Mouse (Mus musculus) stomach, embryonic 15.5 days (tissue): ENCODE measurements around the gene Wdr77. TPM values are rescaled to one million over a fixed set of nuclear protein-coding genes. Genes with fewer than 3 reads are reported as not detected.
A peak's percentile ranks its signal among the peaks of the same experiment; 100 is the strongest.
"Not testable (repeated sequence)": the region's sequence is repeated elsewhere in the genome, so short reads cannot be mapped to it uniquely, and the experiment has no call there.

Experiments used
- ATAC-seq: fragments of 200-750 bp; cut with Nextera tagmentation; 2 replicates; pipeline ENCODE4 v1.8.0; 2017; ENCODE audit warnings: low read depth, moderate number of reproducible peaks, moderate TSS enrichment; ENCODE audit not compliant: insufficient read depth, low FRiP score
- H3K27ac ChIP-seq: fragments of 300-500 bp; sonication (generic); 2 replicates; pipeline ENCODE4 v1.5.1; 2015; ENCODE audit warnings: mild to moderate bottlenecking, inconsistent platforms
- H3K27me3 ChIP-seq: fragments of 300-500 bp; sonication (generic); replicated peaks from 2 replicates; pipeline ENCODE4 v1.6.1; 2015; ENCODE audit warnings: inconsistent platforms
- H3K36me3 ChIP-seq: fragments of 300-500 bp; sonication (generic); 2 replicates; pipeline ENCODE4 v1.6.1; 2015; ENCODE audit warnings: inconsistent platforms
- H3K4me1 ChIP-seq: fragments of 300-500 bp; sonication (generic); 2 replicates; pipeline ENCODE4 v1.6.1; 2015; ENCODE audit warnings: inconsistent platforms
- H3K4me2 ChIP-seq: fragments of 300-500 bp; sonication (generic); 2 replicates; pipeline ENCODE4 v1.6.1; 2015; ENCODE audit warnings: mild to moderate bottlenecking, inconsistent platforms
- H3K4me3 ChIP-seq: fragments of 300-500 bp; sonication (generic); replicated peaks from 2 replicates; pipeline ENCODE4 v1.5.1; 2015; ENCODE audit warnings: inconsistent platforms
- H3K9ac ChIP-seq: fragments of 300-500 bp; sonication (generic); 2 replicates; pipeline ENCODE4 v1.6.1; 2015; ENCODE audit warnings: inconsistent platforms
- H3K9me3 ChIP-seq: fragments of 300-500 bp; sonication (generic); 2 replicates; pipeline ENCODE4 v1.6.1; 2016; ENCODE audit warnings: inconsistent platforms
- WGBS: fragments of 180-500 bp; shearing (Covaris S2); methylation state at CpG from one replicate; pipeline ENCODE4 v1.1.7; 2015; 5-methylcytosine and 5-hydroxymethylcytosine counted together
- polyA plus RNA-seq: library from polyadenylated mRNA; unstranded; fragments of >200 nt; fragmentation: Nextera tagmentation; extraction: Ambion mirVana; gene quantifications from 2 replicates; pipeline ENCODE4 v1.2.1, GENCODE M21; 2015

Wdr77 gene
- polyA plus RNA-seq, 1 experiment from 2014 or later, result 118 TPM

GRCm38 (mm10) chr3:105959585-105959984, 416 bp downstream of the Wdr77 start:
- peak overlapping the region; percentile 96 for H3K4me3 ChIP-seq
- no peaks in the 10 kb centered on the region for H3K27me3 ChIP-seq
- peak overlapping the region; percentile 72 for H3K4me2 ChIP-seq
- under 1% methylated on average over 26 of the region's 26 CpGs for WGBS
- H3K4me1 ChIP-seq, result peaks cover 19% of the 10 kb centered on the region
- H3K9me3 ChIP-seq, result no peaks in the 10 kb centered on the region
- peak; percentile 44 for ATAC-seq
- peaks cover 29% of the 10 kb centered on the region for H3K36me3 ChIP-seq
- peak overlapping the region; percentile 89 for H3K9ac ChIP-seq
- H3K27ac ChIP-seq, result peak overlapping the region; percentile 66

- Histone ChIP-seq H3K27ac (peak within 1 kb of the TSS; percentile 94), H3K4me2 (peak within 1 kb of the TSS; percentile 72), H3K4me1 (peaks cover 19% of the 10 kb centered on the region), H3K36me3 (peaks cover 30% of the 10 kb centered on the region), H3K9ac (peak within 1 kb of the TSS; percentile 93), H3K9me3 (no peaks in the 10 kb centered on the region), H3K27me3 (no peaks in the 10 kb centered on the region), H3K4me3 (peak within 1 kb of the TSS; percentile 96)
- 4% methylated on average over 6 of the region's 6 CpGs for WGBS
- ATAC-seq, result no peak
Measured at GRCm38 (mm10) chr3:105959999-105960398, 830 bp downstream of the Wdr77 start, which contains the start of gene Atp5f1. Gene Atp5f1, minus strand, starts transcription at chr3:105960099.

- H3K27me3 ChIP-seq, result no peaks in the 10 kb centered on the region
- H3K27ac ChIP-seq, result no peak overlapping the region
- 95% methylated on average over 2 of the region's 2 CpGs for WGBS
- H3K4me2 ChIP-seq, result peak overlapping the region; percentile 72
- peaks cover 37% of the 10 kb centered on the region for H3K36me3 ChIP-seq
- peaks cover 19% of the 10 kb centered on the region for H3K4me1 ChIP-seq
- peak overlapping the region; percentile 96; the same call in 1 of the 2 replicates for H3K4me3 ChIP-seq
- ATAC-seq, result no peak
- no peak overlapping the region for H3K9ac ChIP-seq
- H3K9me3 ChIP-seq, result no peaks in the 10 kb centered on the region
Measured at GRCm38 (mm10) chr3:105960700-105961099, 1.5 kb downstream of the Wdr77 start.

GRCm38 (mm10) chr3:105971831-105972446, 12.8 kb downstream of the Wdr77 start:
- no peak for ATAC-seq
- no peak overlapping the region for H3K27ac ChIP-seq
- no peak overlapping the region for H3K9ac ChIP-seq
- no peaks in the 10 kb centered on the region for H3K9me3 ChIP-seq
- H3K4me2 ChIP-seq, result no peak overlapping the region
- no peaks in the 10 kb centered on the region for H3K27me3 ChIP-seq
- 83% methylated on average over 5 of the region's 5 CpGs for WGBS
- H3K36me3 ChIP-seq, result peaks cover 22% of the 10 kb centered on the region
- H3K4me3 ChIP-seq, result no peak overlapping the region
- H3K4me1 ChIP-seq, result no peaks in the 10 kb centered on the region

- H3K9ac ChIP-seq, result no peak within 1 kb of the TSS
- H3K4me1 ChIP-seq, result no peaks in the 10 kb centered on the region
- peaks cover 11% of the 10 kb centered on the region; the same call in 1 of the 2 replicates for H3K36me3 ChIP-seq
- H3K4me3 ChIP-seq, result no peak within 1 kb of the TSS
- H3K27me3 ChIP-seq, result no peaks in the 10 kb centered on the region
- H3K4me2 ChIP-seq, result no peak within 1 kb of the TSS
- ATAC-seq, result no peak
- 64% methylated on average over 3 of the region's 3 CpGs for WGBS
- H3K9me3 ChIP-seq, result no peaks in the 10 kb centered on the region
- H3K27ac ChIP-seq, result no peak within 1 kb of the TSS
Measured at GRCm38 (mm10) chr3:105973411-105973810, 14.2 kb downstream of the Wdr77 start, which contains the start of gene Ovgp1. Gene Ovgp1, plus strand, starts transcription at chr3:105973711.

GRCm38 (mm10) chr3:105974174-105974573, 15.0 kb downstream of the Wdr77 start:
- no peaks in the 10 kb centered on the region for H3K9me3 ChIP-seq
- no peak overlapping the region for H3K27ac ChIP-seq
- no peak overlapping the region for H3K4me2 ChIP-seq
- no peaks in the 10 kb centered on the region for H3K27me3 ChIP-seq
- ATAC-seq, result no peak
- H3K36me3 ChIP-seq, result peaks cover 5% of the 10 kb centered on the region; the same call in 1 of the 2 replicates
- no peaks in the 10 kb centered on the region for H3K4me1 ChIP-seq
- no peak overlapping the region for H3K4me3 ChIP-seq
- H3K9ac ChIP-seq, result no peak overlapping the region
- WGBS, result 89% methylated on average over 2 of the region's 2 CpGs

GRCm38 (mm10) chr3:105989611-105990010, 30.4 kb downstream of the Wdr77 start:
- not testable (repeated sequence) for H3K4me3 ChIP-seq, H3K9me3 ChIP-seq, H3K4me1 ChIP-seq, ATAC-seq, H3K36me3 ChIP-seq, H3K4me2 ChIP-seq, H3K9ac ChIP-seq, H3K27me3 ChIP-seq, H3K27ac ChIP-seq
- WGBS, result 57% methylated on average over 5 of the region's 5 CpGs

- H3K4me2 ChIP-seq, result no peak overlapping the region
- H3K36me3 ChIP-seq, result no peaks in the 10 kb centered on the region
- H3K9me3 ChIP-seq, result no peaks in the 10 kb centered on the region
- H3K4me3 ChIP-seq, result no peak overlapping the region
- H3K27ac ChIP-seq, result no peak overlapping the region
- H3K27me3 ChIP-seq, result no peaks in the 10 kb centered on the region
- H3K9ac ChIP-seq, result no peak overlapping the region
- no peaks in the 10 kb centered on the region for H3K4me1 ChIP-seq
- 19% methylated on average over 4 of the region's 4 CpGs for WGBS
- no peak for ATAC-seq
Measured at GRCm38 (mm10) chr3:105991653-105992283, 32.6 kb downstream of the Wdr77 start.

GRCm38 (mm10) chr3:105994730-105995129, 35.6 kb downstream of the Wdr77 start:
- Histone ChIP-seq H3K9ac (no peak overlapping the region), H3K4me3 (no peak overlapping the region), H3K4me1 (no peaks in the 10 kb centered on the region), H3K27ac (no peak overlapping the region), H3K4me2 (no peak overlapping the region), H3K36me3 (no peaks in the 10 kb centered on the region), H3K9me3 (no peaks in the 10 kb centered on the region), H3K27me3 (no peaks in the 10 kb centered on the region)
- ATAC-seq, result no peak
- 52% methylated on average over 2 of the region's 2 CpGs for WGBS

- no peaks in the 10 kb centered on the region for H3K27me3 ChIP-seq
- WGBS, result 18% methylated on average over 11 of the region's 11 CpGs
- no peaks in the 10 kb centered on the region for H3K36me3 ChIP-seq
- no peaks in the 10 kb centered on the region for H3K9me3 ChIP-seq
- no peak overlapping the region for H3K27ac ChIP-seq
- H3K4me1 ChIP-seq, result no peaks in the 10 kb centered on the region; the same call in 1 of the 2 replicates
- ATAC-seq, result peak; percentile 39; the same call in 1 of the 2 replicates
- peak overlapping the region; percentile 16 for H3K4me2 ChIP-seq
- H3K4me3 ChIP-seq, result 0 out of 2 replicates have a peak overlapping the region, but pooled peaks have one; percentile 5
- H3K9ac ChIP-seq, result no peak overlapping the region
Measured at GRCm38 (mm10) chr3:106000707-106001375, 41.7 kb downstream of the Wdr77 start.

- H3K27ac ChIP-seq, result no peak overlapping the region
- 17% methylated on average over 16 of the region's 17 CpGs for WGBS
- no peaks in the 10 kb centered on the region for H3K9me3 ChIP-seq
- H3K27me3 ChIP-seq, result no peaks in the 10 kb centered on the region
- peak; percentile 87 for ATAC-seq
- H3K9ac ChIP-seq, result no peak overlapping the region
- peak overlapping the region; percentile 16 for H3K4me2 ChIP-seq
- H3K4me1 ChIP-seq, result no peaks in the 10 kb centered on the region; the same call in 1 of the 2 replicates
- H3K36me3 ChIP-seq, result no peaks in the 10 kb centered on the region
- H3K4me3 ChIP-seq, result 0 out of 2 replicates have a peak overlapping the region, but pooled peaks have one; percentile 5
Measured at GRCm38 (mm10) chr3:106001416-106002370, 42.5 kb downstream of the Wdr77 start.
